Mouse (Mus musculus) liver, adult 2 months (tissue): ENCODE data around the gene Mettl7b.

Experiments used
- CTCF ChIP-seq: fragments of 200-500 bp; IDR thresholded peaks from 2 replicates; pipeline ENCODE4 v1.5.1; 2011; ENCODE audit warnings: low read depth, low read length, control low read depth
- POLR2A ChIP-seq: fragments of 200-500 bp; IDR thresholded peaks from 2 replicates; pipeline ENCODE4 v1.6.1; 2011; ENCODE audit warnings: low read length, control low read depth; ENCODE audit not compliant: insufficient read depth; ENCODE audit errors: extremely low read depth

GRCm38 (mm10) chr10:128990994-128991393, 30.2 kb upstream of the Mettl7b start:
- no peak for TF ChIP-seq CTCF
- no peak for TF ChIP-seq POLR2A
